Mouse (Mus musculus): Measurements from ENCODE around the gene Hoxa11.

Gene Hoxa11

DNA sequence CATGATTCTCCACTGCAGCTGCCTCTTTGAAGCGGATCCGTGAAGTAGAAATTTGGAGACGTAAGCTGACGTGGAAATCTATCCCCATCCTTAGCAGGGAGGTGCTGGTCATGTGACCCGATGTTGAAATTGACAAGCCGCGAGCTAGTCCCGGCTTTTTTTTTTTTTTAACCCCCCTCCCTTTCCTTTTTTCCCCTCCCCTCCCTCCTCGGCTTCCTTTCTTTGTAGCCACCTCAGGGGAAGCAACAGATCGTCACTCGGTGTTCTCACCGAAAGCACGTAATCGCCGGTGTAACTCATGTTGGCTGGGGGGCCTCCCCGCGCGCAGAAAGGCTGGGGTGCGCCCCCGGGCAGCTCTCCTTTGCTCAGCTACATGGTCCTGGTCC is at the start of gene Hoxa11:
Hoxa11 (minus strand) TSS at position 54 of the 386 bp plus-strand sequence.
- DNase-seq (ENCODE audit: low spot score), result no peak

DNA sequence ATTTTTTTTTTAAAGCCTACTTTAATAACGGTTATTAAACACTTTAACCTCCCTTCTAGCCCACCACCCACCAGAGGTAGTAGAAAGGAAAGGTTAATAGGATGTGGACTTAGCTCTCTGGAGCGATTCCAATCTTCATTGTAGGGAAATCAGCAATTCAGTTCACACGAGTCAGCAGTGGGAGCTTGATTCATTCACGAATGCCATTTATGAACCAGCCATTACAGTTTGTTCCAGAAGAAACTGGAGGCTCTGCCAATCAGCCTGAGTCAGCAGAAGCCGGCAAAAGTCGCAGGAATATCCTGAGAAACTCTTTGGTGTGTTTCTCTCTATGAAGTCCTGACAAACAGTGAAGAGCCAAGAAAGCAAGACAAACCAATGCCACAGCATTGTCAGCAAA is 49.0 kb upstream of the Hoxa11 start:
- DNase-seq (ENCODE audit: low spot score), result no peak

DNA sequence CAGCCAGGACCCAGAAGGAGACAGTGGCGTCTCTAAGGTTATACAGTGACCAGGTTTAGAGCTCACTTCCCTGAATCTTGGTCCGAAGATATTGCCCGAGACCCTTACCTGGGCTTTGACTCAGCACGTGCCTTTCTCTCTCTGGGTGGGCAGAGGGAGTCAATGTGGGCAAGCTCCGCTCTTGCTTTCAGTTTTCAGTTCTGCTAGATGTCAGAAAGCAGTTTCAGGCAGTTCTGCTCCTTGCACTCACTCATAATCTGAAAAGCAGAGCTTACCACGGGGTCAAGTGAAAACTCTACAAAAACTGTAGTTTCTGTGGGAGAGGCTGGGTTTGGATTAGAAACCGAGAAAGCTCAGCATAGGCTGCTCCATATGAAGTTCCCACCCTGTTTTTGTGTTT is 46.7 kb upstream of the Hoxa11 start:
- no peak for DNase-seq (ENCODE audit: low spot score)

DNA sequence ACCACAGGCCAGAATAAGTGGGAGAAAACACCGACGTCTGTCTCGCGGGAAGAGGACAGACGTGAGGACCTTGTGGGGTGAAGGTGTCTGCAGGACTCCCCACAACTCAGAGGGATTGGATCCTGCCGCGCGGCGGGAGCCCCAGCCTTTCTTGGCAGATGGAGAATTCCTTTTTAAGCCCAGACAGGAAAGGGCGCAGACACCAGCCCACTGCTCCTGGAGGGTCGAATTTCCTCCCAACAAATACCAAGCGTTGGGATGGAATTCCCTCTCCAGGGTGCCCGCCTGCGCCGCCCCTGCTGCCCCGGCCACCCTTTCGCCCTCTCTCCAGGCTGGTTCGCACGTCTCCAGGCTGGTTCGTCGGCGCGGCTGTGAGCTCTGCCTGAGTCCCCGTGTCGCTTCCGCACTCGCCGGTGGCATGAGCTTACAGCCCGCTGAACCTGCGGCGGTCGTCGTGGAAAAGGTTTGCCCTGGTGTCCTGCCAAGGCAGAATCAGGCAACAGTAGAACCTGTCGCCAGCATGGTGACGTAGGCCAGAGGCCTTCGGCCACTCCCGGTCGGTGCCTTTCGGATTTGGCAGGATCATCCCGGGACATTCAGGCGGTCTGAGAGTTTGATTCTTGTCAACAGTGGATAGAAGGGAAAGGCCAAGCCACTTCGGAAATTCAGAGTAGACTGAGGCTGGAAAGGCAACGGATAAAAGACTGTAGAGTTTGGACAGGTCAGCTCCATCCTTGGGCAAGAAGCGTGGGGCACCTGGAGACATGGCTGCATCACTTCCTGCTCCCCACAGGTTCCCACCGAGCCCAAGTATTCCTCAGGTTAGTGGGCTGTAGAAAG is 45.6 kb upstream of the Hoxa11 start:
- DNase-seq (ENCODE audit: low spot score), result no peak

- DNase-seq (ENCODE audit: low spot score), result no peak
These were observed 44.6 kb upstream of the Hoxa11 start for GRCm38 (mm10) chr6:52290186-52290585.

- no peak for DNase-seq (ENCODE audit: low spot score)
These were observed 38.3 kb upstream of the Hoxa11 start for GRCm38 (mm10) chr6:52283896-52284295.

- DNase-seq (ENCODE audit: low spot score), result no peak
These were observed 35.5 kb upstream of the Hoxa11 start for GRCm38 (mm10) chr6:52281084-52281483.

- no peak for DNase-seq (ENCODE audit: low spot score)
These were observed 31.3 kb upstream of the Hoxa11 start for GRCm38 (mm10) chr6:52276920-52277319.

- no peak for DNase-seq (ENCODE audit: low spot score)
These were observed 30.8 kb upstream of the Hoxa11 start for GRCm38 (mm10) chr6:52276382-52276781.

DNA sequence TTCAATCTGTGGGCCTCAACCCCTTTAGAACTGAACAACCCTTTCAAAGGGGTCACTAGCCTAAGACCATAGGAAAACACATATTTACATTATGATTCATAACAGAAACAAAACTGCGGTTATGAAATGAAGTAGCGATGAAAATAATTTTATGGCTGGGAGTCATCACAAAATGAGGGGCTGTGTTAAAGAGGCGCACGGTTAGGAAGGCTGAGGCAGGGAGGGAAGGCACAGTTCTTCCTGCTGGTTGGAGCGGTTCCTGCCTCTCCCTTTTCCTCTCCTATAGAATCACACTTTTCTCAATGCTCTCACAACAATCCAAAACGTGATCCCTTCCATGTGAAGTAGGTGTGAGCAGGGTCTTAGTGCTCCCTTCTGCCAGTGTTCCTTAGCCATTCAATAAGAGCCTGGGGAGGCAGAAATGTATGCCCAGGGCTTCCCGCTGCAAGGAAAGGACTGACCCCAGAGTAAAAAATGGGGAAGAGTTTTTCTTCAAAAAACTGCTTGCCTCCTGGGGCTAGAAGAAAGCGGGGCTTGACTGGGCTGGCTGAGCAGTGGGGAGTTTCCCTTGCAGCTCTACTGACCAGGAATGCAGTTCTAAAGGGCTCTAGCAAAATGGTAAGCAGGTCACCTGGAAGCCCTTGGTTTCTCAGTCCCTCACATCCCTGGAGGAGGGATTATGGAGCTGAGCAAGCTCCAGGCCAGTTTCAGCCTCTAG is 30.1 kb upstream of the Hoxa11 start:
- DNase-seq (ENCODE audit: low spot score), result no peak

DNA sequence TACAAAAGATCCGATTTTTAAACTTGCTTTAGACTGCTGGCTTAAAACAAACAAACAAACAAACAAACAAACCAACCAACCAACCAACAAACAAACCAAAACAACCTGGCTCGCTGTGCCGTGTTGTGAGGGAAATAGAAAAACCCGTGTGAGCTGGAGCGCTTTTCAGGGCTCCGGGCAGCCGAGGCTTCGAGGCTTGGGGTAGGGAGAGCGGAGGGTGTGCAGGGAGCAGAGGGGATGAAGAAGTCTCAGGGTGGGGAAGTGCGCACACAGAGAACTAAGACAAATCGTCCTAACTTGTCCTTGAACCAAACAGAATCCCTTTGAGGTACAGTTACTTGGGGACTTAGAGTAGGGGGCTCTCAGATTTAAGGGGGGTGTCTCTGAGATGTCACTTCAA is 29.0 kb upstream of the Hoxa11 start:
- no peak for DNase-seq (ENCODE audit: low spot score)

DNA sequence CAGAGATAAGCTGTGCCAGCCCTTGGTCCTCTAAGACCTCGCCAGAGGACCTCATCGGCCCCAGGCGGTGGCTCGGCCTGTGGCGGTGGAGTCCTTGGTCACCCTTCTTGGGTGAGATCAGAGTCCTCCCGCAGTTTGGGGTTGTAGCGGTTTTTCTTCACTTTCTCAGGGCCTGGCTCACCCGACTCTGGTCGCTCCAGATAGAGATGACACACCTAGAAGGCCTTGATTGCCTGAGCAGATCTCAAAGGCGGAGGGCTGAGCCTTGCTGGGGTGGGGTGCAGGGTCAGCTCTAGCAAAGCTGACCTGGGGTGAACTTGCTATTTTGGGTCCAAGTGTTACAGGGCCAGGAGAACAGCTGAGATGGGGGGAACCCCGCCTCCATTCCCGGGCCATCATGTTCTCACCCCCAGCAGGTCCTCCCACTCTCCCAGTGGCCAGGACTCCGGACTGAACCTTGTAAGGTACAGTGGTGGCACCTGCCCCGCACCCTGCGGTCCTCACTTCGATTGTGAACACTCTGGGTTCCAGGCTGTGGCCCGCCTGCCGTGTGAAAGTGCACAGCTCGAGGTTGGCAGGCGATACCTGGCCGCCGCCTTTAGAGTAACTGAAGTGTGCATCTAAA is 28.2 kb upstream of the Hoxa11 start:
- DNase-seq (ENCODE audit: low spot score), result no peak

DNA sequence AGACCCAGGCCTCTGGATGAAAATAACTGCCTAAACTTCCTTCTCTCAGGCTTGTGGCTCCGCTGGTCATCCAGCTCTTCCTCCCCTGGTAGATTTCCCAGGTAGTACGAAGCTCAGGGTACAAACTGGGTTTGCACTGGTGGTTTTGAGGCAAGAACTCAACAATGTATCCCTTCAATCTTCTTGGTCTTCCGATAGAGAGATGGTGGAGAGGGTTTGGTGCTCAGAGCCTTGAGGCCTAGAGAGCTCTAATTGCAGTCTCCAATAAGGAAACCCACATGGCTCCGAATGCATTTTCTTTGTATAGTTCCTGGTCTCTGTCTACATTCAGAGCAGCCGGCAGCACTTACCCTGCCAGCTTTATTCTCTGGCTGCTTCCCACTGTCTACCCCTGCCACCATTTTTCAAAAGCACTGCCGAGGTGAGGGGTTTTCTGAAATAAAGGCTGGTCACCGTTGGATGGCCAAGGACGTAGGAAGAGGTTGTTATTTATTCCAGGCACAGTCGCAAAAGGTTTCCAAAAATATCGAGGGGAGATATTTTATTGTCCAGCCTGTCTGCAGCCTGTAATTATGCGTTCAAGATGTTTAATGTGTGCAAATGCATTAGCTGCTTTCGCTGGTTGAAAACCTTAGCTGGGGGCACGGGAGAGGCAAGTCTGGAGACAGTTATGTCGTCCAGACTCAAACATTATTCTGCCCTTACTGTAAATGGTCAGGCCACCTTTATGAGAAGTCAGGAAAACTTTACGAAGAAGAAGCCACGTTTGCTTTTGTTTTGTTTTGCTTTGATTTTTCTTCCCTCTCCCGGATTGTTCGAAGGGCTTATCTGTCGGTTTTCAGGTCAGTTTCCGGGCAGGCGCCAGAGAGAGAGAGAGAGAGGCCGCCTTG is 27.4 kb upstream of the Hoxa11 start:
- DNase-seq (ENCODE audit: low spot score), result no peak

GRCm38 (mm10) chr6:52270494-52271480 is 25.2 kb upstream of the Hoxa11 start:
- peak; percentile 60 for DNase-seq (ENCODE audit: low spot score)

DNA sequence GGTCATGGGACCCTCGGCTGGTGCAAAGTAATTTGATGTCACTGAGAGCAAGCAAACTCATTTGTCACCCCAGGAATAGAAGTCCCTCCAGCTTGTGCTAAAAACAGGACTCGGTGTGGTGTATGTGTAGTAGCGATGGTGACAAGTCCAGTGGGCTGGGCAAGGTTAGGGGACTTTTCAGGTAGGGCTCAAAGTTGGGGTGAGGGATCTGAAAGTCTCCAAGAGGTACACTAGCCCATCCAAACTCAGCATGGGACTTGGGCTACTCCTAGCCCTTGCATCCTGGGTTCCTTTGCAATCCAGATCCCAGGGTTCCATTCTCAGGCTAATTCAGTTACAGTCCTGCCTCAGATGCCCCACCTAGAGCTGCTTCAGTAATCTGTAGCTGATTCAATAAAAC is 23.1 kb upstream of the Hoxa11 start:
- no peak for DNase-seq (ENCODE audit: low spot score)

DNA sequence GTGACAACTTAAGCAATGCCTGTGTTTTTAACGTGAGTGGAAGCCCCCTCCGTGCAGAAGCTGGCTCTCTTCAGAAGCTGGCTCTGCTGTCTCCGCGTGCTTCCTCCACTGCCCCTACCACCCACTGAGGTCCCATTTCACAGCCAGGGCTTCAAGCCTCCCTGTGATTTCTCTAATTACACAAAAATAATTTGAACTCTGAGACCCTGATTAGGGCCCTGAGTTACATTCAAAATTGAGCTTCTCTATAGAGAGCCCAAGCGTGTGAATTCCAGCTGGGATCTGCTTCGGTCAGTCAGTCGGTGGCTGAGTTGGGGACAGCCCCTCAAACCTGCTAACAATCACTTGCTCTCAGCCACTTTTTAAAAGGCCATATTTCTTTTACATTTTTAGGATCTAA is 22.7 kb upstream of the Hoxa11 start:
- no peak for DNase-seq (ENCODE audit: low spot score)

DNA sequence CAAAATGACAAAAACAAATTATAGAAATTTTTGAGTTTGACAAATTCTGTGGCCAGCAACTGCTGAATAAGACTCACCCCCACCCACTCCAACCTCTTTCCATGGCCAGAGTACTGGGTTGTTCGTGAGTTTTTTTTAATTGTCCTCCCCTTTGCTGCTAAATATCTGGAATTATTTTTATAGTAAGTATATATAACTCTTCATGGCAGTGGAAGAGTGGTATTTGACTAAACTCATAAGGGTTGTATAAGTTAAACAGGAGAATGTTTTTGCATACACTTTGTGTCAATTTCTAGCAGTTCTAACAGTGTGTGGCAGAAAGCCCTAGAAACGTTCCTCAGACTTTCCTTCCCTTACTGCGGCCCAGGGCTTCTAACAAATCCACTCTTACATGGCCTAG is 22.1 kb upstream of the Hoxa11 start:
- no peak for DNase-seq (ENCODE audit: low spot score)

GRCm38 (mm10) chr6:52267221-52267620 is 21.6 kb upstream of the Hoxa11 start:
- no peak for DNase-seq (ENCODE audit: low spot score)

- DNase-seq (ENCODE audit: low spot score), result no peak
These were observed 21.0 kb upstream of the Hoxa11 start for GRCm38 (mm10) chr6:52266666-52266985.

DNA sequence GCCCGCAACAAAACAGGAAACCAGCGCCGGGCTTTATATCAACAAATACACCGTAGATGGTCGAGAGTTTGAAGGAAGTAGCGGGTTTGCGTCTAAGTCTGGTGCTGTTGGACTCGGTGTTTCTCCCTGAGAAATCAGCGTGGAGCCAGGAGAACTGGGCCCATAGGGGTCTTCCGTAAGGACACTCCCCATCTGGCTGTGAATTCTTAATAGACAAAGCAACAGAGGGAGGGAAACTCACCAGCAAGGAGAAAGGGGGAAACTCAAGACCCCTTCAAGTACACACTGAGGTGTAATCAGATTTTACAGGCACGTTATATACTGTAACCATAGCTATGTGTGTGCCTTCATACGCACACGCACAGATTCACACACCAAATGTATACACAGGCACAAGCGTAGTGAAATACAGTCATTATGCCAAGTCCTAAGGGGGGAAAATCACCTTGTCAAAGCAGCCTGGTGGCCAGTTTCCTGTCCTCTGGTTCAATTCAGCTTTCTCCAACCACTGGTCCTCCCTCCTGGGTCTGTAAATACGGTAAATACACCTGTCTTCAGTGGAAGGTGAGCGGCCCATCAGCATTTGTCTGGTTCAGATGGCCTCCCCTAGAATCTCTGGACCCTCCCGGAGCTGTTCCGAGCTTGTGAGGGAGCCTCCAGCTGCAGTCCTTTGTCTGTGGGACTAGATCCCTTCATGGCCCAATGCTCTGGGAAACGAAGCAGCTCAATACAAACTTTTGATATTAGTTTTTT is 20.5 kb upstream of the Hoxa11 start:
- no peak for DNase-seq (ENCODE audit: low spot score)

Measured in layer of hippocampus, adult 11-12 months (tissue).